In genomic region chr17:56482671-56483070, GRCm38 (mm10) we compare ENCODE assay signal across 41 mouse cellular contexts. TPM values are rescaled to one million over a fixed set of nuclear protein-coding genes. Genes with fewer than 3 reads are reported as not detected.
"Had no signal": no experiment of that assay in that cellular context is flagged by ENCODE, and none has a peak within 500 bp of the region (broad histone marks: within the 10 kb centered on the region; RNA-seq: fewer than 3 reads in every experiment).

No protein-coding gene starts in this region.

- H3K4me3 ChIP-seq: heart, adult 2 months; hindbrain, embryonic 10.5 days; hindbrain, embryonic 12.5 days; intestine, embryonic 15.5 days; kidney, embryonic 15.5 days; limb, embryonic 13.5 days; limb, embryonic 15.5 days; liver, embryonic 12.5 days had no signal

- H3K36me3 ChIP-seq: hindbrain, embryonic 10.5 days; hindbrain, embryonic 12.5 days; intestine, embryonic 15.5 days; kidney, embryonic 15.5 days; limb, embryonic 13.5 days; limb, embryonic 15.5 days; liver, embryonic 12.5 days had no signal

- H3K4me2 ChIP-seq: heart, embryonic 11.5 days; hindbrain, embryonic 12.5 days; hindbrain, embryonic 14.5 days; intestine, embryonic 15.5 days; kidney, embryonic 15.5 days; limb, embryonic 13.5 days; limb, embryonic 15.5 days; liver, embryonic 12.5 days had no signal

- DNase-seq: gastrocnemius, postnatal 25 days; heart, adult 11 months; heart, adult 2 months; heart, postnatal 10 days; heart, postnatal 4 days; kidney, adult 11 months; kidney, adult 2 months; kidney, adult 9 months; kidney, postnatal 14 days; kidney, postnatal 36 days; layer of hippocampus, adult 9-11 months; layer of hippocampus, postnatal 36 days; left cerebral cortex, postnatal 4 days had no signal

- H3K27me3 ChIP-seq: intestine, embryonic 15.5 days; kidney, embryonic 15.5 days; limb, embryonic 15.5 days had no signal

- H3K27ac ChIP-seq: heart, adult 2 months; hindbrain, embryonic 10.5 days; hindbrain, embryonic 12.5 days; hindbrain, embryonic 14.5 days; intestine, embryonic 15.5 days; kidney, embryonic 15.5 days; kidney, postnatal 0 days; limb, embryonic 13.5 days; limb, embryonic 15.5 days; liver, embryonic 12.5 days had no signal

- H3K9ac ChIP-seq: hindbrain, embryonic 12.5 days; hindbrain, embryonic 14.5 days; intestine, embryonic 15.5 days; kidney, embryonic 15.5 days; limb, embryonic 13.5 days; limb, embryonic 15.5 days; liver, embryonic 12.5 days had no signal

- ATAC-seq: hindbrain, embryonic 16.5 days; inflammation-experienced regulatory T-cells, adult 6 months; intestine, embryonic 15.5 days; liver, embryonic 12.5 days had no signal

- H3K4me1 ChIP-seq: liver, embryonic 12.5 days had no signal

- H3K9me3 ChIP-seq: hindbrain, embryonic 10.5 days; hindbrain, embryonic 12.5 days; intestine, embryonic 15.5 days; kidney, embryonic 15.5 days; limb, embryonic 13.5 days; limb, embryonic 15.5 days; liver, embryonic 12.5 days had no signal

RNA-seq across cellular contexts. Expression of gene Znrf4, which starts 29.6 kb away (rescaled TPM):
- total RNA-seq: gastrocnemius, adult 8-10 months; gastrocnemius, postnatal 25 days; gastrocnemius, postnatal 4 days; heart, adult 2 months; heart, postnatal 10 days; heart, postnatal 25 days; heart, postnatal 4 days; layer of hippocampus, adult 18-20 months; layer of hippocampus, adult 8-10 months; layer of hippocampus, postnatal 14 days; layer of hippocampus, postnatal 36 days; left cerebral cortex, adult 18-20 months; left cerebral cortex, adult 8-10 months; left cerebral cortex, postnatal 10 days; left cerebral cortex, postnatal 25 days; left cerebral cortex, postnatal 4 days; liver, adult 2 months had no signal
- polyA plus RNA-seq: frontal cortex, adult 2 months; heart, embryonic 11.5 days; heart, embryonic 14.5 days; heart, embryonic 16.5 days; hindbrain, embryonic 10.5 days; hindbrain, embryonic 12.5 days; hindbrain, embryonic 14.5 days; hindbrain, embryonic 16.5 days; inflammation-experienced regulatory T-cells, adult 6 months; intestine, embryonic 15.5 days; kidney, embryonic 15.5 days; kidney, postnatal 0 days; large intestine, adult 2 months; limb, embryonic 11.5 days; limb, embryonic 13.5 days; limb, embryonic 15.5 days; liver, adult 2 months; liver, embryonic 12.5 days had no signal
